Mouse (Mus musculus) forebrain, embryonic 11.5 days (tissue): ENCODE measurements at regions not wholly inside any gene's neighbourhood (a gene's known extent, or its start where the extent isn't known, plus 50 kb on each side); places are given as distances from the start of the nearest gene placed in this dataset.

ENCODE experiments used
- ATAC-seq: fragments of 200-750 bp; cut with Nextera tagmentation; replicated peaks from 2 replicates; pipeline ENCODE4 v1.8.0; 2017; ENCODE audit warnings: moderate TSS enrichment; ENCODE audit not compliant: low FRiP score
- DNase-seq: peaks from one replicate; pipeline ENCODE4 v3.0.0-alpha.2; 2017; ENCODE audit warnings: low spot score
- H3K27ac ChIP-seq: fragments of 300-500 bp; sonication (generic); 2 replicates; pipeline ENCODE4 v1.5.1; 2014; ENCODE audit warnings: low read depth, low read length
- H3K27me3 ChIP-seq: fragments of 300-500 bp; sonication (generic); 2 replicates; pipeline ENCODE4 v1.6.1; 2014; ENCODE audit warnings: mild to moderate bottlenecking, low read length, mixed read lengths; ENCODE audit not compliant: control insufficient read depth, insufficient read depth
- H3K36me3 ChIP-seq: fragments of 300-500 bp; sonication (generic); 2 replicates; pipeline ENCODE4 v1.6.1; 2014; ENCODE audit warnings: mild to moderate bottlenecking, low read length, moderate library complexity, mixed read lengths; ENCODE audit not compliant: control insufficient read depth, insufficient read depth
- H3K4me1 ChIP-seq: fragments of 300-500 bp; sonication (generic); replicated peaks from 2 replicates; pipeline ENCODE4 v1.6.1; 2014; ENCODE audit warnings: low read length, mixed read lengths; ENCODE audit not compliant: control insufficient read depth, insufficient read depth
- H3K4me2 ChIP-seq: fragments of 300-500 bp; sonication (generic); 2 replicates; pipeline ENCODE4 v1.6.1; 2014; ENCODE audit warnings: low read depth, mild to moderate bottlenecking, low read length, moderate library complexity, mixed read lengths; ENCODE audit not compliant: severe bottlenecking
- H3K4me3 ChIP-seq: fragments of 300-500 bp; sonication (generic); 2 replicates; pipeline ENCODE4 v1.5.1; 2014; ENCODE audit warnings: low read depth, low read length
- H3K9ac ChIP-seq: fragments of 300-500 bp; sonication (generic); 2 replicates; pipeline ENCODE4 v1.6.1; 2014; ENCODE audit warnings: low read length
- H3K9me3 ChIP-seq: fragments of 300-500 bp; sonication (generic); 2 replicates; pipeline ENCODE4 v1.6.1; 2016; ENCODE audit warnings: low read length, mixed read lengths; ENCODE audit not compliant: control insufficient read depth
- WGBS: fragments of 180-500 bp; shearing (Covaris S2); extraction: QIAGEN DNeasy Blood & Tissue Kit; methylation state at CpG from one replicate; pipeline ENCODE4 v1.1.7; 2014; 5-methylcytosine and 5-hydroxymethylcytosine counted together

GRCm38 (mm10) chr2:54379279-54379678 lies 56.8 kb upstream of the Galnt13 start:
- WGBS = 88% methylated on average over 2 of the region's 2 CpGs
- no peak overlapping the region for H3K27ac ChIP-seq
- no peaks in the 10 kb centered on the region for H3K36me3 ChIP-seq
- no peaks in the 10 kb centered on the region for H3K4me1 ChIP-seq
- ATAC-seq (no peak), DNase-seq (no peak)
- no peaks in the 10 kb centered on the region for H3K9me3 ChIP-seq
- H3K4me2 ChIP-seq = no peak overlapping the region
- no peak overlapping the region for H3K4me3 ChIP-seq
- H3K27me3 ChIP-seq = no peaks in the 10 kb centered on the region
- H3K9ac ChIP-seq = no peak overlapping the region
